Mouse (Mus musculus) layer of hippocampus, postnatal 25 days (tissue): ENCODE data around the gene Topaz1. TPM values are rescaled to one million over a fixed set of nuclear protein-coding genes. Genes with fewer than 3 reads are reported as not detected.
"Not testable (repeated sequence)": the region's sequence is repeated elsewhere in the genome, so short reads cannot be mapped to it uniquely, and the experiment has no call there.

Experiments used
- DNase-seq, 2 experiments: peaks; one replicate each; pipeline ENCODE4 v3.0.0; 2022; ENCODE audit warnings: mixed read lengths in 2 of 2, low spot score in 1 of 2; ENCODE audit errors: extremely low spot score in 1 of 2
- total RNA-seq, 2 experiments: library from RNA; stranded (reverse); gene quantifications; 2 replicates each; pipeline ENCODE4 v1.2.3; 2021

Topaz1 gene
- total RNA-seq, 2 experiments from 2014 or later, result not detected

- DNase-seq, result no peak
These were observed 60.0 kb downstream of the Topaz1 start for GRCm38 (mm10) chr9:122807186-122807585.

GRCm38 (mm10) chr9:122810212-122810611 is 63.1 kb downstream of the Topaz1 start:
- DNase-seq, result no peak

GRCm38 (mm10) chr9:122812386-122812785 is 65.2 kb downstream of the Topaz1 start:
- DNase-seq, result no peak

- DNase-seq, result no peak
These were observed 67.6 kb downstream of the Topaz1 start for GRCm38 (mm10) chr9:122814775-122815174.

- no peak for DNase-seq
These were observed 68.2 kb downstream of the Topaz1 start for GRCm38 (mm10) chr9:122815239-122815851.

GRCm38 (mm10) chr9:122823374-122824017 is 76.3 kb downstream of the Topaz1 start:
- no peak for DNase-seq

- DNase-seq, result no peak
These were observed 79.6 kb downstream of the Topaz1 start for GRCm38 (mm10) chr9:122826743-122827142.

GRCm38 (mm10) chr9:122829826-122830380 is 82.8 kb downstream of the Topaz1 start:
- no peak for DNase-seq

GRCm38 (mm10) chr9:122836126-122836525 is 89.0 kb downstream of the Topaz1 start:
- no peak for DNase-seq

- DNase-seq, result peak; percentile 26 to 67
These were observed 89.6 kb downstream of the Topaz1 start for GRCm38 (mm10) chr9:122836790-122837189.

- DNase-seq, result no peak
These were observed 90.1 kb downstream of the Topaz1 start for GRCm38 (mm10) chr9:122837216-122837615.

- peak in 1 of 2 experiments; percentile 24 for DNase-seq
These were observed 90.5 kb downstream of the Topaz1 start for GRCm38 (mm10) chr9:122837680-122838079.

- DNase-seq, result no peak
These were observed 96.6 kb downstream of the Topaz1 start, which contains the start of gene Gm35549 for GRCm38 (mm10) chr9:122843760-122844159. Gene Gm35549 (minus strand): TSS chr9:122844035.

- DNase-seq, result no peak
These were observed 98.5 kb downstream of the Topaz1 start for GRCm38 (mm10) chr9:122845621-122846020.

- DNase-seq, result peak in 1 of 2 experiments; percentile 34
These were observed 99.0 kb downstream of the Topaz1 start for GRCm38 (mm10) chr9:122846156-122846555.

GRCm38 (mm10) chr9:122847811-122848311 is 100.7 kb downstream of the Topaz1 start:
- not testable (repeated sequence) for DNase-seq

Other genes with a start within 250 kb of the Topaz1 start
- 10 to 100 TPM; 18.3 to 19.2 TPM for gene Tcaim, start 58.2 kb downstream of the Topaz1 start, total RNA-seq
- not detected for gene Gm35549, start 96.7 kb downstream of the Topaz1 start, total RNA-seq
- gene Zfp445, start 118.7 kb downstream of the Topaz1 start, total RNA-seq, result 100 to 1,000 TPM; 137 to 183 TPM
- gene Zkscan7, start 138.3 kb downstream of the Topaz1 start, total RNA-seq, result 1 to 10 TPM; 4.1 to 5.9 TPM
- gene Zfp105, start 175.7 kb downstream of the Topaz1 start, total RNA-seq, result 1 to 10 TPM; 6.7 to 6.9 TPM
- gene 1110059G10Rik, start 203.7 kb downstream of the Topaz1 start, total RNA-seq, result 10 to 100 TPM; 24.8 to 26.8 TPM
- 1 to 10 TPM; 1.1 to 1.7 TPM for gene Kif15, start 203.7 kb downstream of the Topaz1 start, total RNA-seq